Mouse (Mus musculus) activated CD4-positive, CD25-positive, alpha-beta regulatory T cell, adult 4 months (primary cell): ENCODE measurements around the gene Arvcf. TPM values are rescaled to one million over a fixed set of nuclear protein-coding genes. Genes with fewer than 3 reads are reported as not detected.
A peak's percentile ranks its signal among the peaks of the same experiment; 100 is the strongest.

ENCODE experiments used
- ATAC-seq: one replicate; pipeline ENCODE4 v1.8.0; 2017
- polyA plus RNA-seq, 2 experiments: library from polyadenylated mRNA; unstranded; fragments of 100-300 nt; shearing (Covaris generic); gene quantifications; one replicate each; pipeline ENCODE4 v1.2.1; 2017

Gene Arvcf
- polyA plus RNA-seq: under 1 TPM; 0.51 to 0.93 TPM

GRCm38 (mm10) chr16:18347931-18348600, at the start of gene Arvcf, which contains the start of gene Tango2:
Arvcf (plus strand) TSS chr16:18348182.
Tango2 (minus strand) TSS chr16:18348103.
- ATAC-seq: no peak

DNA sequence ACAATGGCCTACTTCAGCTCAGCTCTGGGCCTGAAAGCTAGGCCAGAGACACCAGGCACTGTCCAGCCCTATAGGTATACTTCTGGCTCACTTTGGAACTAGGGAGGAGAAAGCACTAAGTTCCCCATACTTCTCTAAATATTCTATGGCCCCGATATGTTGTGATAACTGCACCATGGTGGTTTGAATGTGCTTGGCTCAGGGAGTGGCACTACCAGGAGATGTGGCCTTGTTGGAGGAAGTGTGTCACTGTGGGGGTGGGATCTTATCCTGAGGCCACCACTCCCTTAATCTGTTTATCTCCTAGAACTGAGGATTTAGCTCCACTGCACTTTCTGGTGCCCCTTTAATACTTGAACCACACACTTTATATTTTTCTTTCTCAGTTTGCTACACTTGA, 39.8 kb upstream of the Arvcf start:
- ATAC-seq: no peak

DNA sequence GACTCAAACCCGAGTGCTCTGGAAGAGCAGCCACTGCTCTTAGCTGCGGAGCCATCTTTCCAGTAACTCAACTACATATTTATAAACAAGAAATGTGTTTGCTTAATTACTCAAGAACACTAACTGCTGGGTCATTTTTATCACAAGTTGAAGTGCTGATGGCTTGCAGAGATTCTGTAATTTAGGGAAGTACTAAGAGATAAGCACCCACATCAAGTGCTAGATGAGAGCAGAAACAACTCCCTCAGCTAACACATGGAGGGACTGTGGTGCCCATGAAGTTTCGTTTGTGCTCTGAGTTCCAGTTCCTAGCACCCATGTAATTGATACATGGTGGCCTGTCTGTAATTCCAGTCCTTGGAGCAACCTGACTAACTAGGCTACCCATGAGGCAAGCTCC, 29.0 kb upstream of the Arvcf start:
- ATAC-seq: no peak

DNA sequence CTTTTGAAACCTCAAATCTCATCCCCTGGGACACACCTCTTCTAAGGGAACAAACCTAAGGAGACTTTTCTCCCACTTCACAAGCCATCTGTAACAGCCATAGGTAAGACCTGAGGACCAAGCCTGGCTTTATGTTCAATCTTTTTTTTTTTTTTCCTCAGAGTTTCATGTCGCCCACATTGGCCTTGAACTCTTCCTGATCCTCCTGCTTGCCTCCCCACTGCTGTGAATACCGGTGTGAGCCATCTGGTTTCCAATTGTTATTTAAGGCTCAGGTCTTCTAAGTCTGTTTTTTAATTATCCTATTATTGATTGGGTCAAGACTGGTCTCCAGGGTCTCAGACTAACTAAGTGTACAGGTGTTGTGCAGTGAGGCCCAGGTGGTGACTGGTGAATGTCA, 26.5 kb upstream of the Arvcf start:
- ATAC-seq: no peak

DNA sequence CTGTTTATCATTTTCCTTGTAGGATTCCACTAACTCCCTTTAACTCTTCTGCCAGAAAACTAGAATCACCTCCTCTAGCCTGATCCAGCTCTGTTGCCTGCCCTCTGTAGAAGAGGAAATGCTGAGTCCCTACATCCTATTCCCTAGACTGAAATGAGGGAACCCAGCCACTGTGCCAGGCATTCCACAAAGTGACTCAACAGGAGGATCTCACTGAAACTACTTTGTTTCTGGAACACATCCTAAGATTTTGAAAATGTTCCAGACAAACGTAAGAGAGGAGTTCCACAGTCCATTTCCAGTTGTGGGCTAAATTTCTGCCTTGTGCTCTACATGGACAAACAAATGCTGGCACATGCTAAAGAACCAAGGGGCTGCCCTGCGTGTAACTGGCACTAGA, 24.5 kb upstream of the Arvcf start:
- ATAC-seq: no peak

- ATAC-seq: no peak
Observed at GRCm38 (mm10) chr16:18324031-18324430, 24.0 kb upstream of the Arvcf start.

DNA sequence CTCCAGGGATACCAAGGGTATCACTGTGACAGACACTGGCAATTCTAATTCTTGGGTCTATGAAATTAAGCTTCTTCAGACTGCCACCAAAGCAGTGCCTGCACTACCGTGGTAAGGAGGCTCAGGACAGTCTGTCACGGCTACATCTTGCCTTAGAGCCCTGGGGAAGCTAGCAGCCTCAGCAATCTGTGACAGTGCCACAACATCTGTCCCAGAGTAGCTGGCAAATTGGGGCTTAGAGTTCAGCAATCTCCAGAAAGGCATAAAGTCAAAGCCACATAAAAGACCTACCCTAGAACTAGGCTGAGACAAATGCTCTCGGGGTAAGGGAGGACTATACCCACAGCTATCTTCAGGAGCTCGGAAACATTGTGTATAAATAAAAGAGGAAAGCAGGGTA, 22.2 kb upstream of the Arvcf start:
- no peak for ATAC-seq

DNA sequence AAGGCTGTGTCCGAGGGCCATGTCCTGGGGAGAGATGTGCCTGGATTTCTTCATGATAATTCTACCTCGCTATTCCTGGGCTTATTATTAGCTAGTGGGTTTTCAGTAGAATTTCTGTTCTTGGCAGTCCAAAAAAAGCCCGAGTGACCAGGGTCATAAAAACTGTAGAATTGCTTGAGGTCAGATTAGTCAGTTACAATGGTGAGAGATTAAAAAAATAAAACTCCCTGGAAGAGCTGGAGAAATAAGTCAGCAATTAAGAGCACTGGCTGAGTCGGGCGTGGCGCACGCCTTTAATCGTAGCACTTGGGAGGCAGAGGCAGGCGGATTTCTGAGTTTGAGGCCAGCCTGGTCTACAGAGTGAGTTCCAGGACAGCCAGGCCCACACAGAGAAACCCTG, 20.0 kb upstream of the Arvcf start:
- ATAC-seq: no peak

DNA sequence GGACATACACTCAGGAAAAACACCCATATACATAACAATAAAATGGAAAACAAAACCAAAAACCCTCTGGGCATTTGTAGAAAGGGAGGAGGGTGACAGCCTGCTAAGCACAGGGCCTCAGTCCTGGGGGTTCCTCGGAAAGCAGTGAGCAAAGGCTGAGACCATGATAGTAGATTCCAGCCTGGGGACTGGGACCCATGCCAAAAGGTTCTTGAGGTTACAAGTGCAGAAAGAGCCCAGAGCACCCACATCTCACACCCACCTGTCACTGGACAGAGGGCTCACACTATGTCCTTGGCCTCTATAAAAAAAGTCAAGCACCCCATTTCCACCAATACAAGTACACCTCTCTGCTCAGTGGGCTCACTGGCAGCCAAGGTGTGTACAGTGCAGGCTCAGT, 19.5 kb upstream of the Arvcf start:
- ATAC-seq: no peak

DNA sequence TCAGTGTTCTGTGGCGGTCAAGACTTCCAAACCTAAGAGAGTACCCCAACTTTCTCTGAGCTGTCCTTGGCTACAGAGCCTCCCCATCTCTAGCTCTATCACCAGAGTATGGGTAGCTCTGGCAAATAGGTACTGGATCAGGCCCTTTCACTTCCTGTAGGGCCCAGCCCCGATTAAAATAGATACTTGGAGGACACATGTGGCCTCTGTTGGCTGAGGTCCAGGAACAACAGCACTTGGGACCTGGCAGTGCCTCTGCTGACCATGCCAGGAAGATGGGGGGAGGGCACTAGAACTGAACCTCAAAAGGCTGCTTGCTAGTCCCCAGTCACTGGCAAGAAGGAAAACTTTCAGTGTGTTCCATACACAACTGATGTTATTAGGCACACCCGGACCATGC, 14.0 kb upstream of the Arvcf start:
- ATAC-seq: no peak

DNA sequence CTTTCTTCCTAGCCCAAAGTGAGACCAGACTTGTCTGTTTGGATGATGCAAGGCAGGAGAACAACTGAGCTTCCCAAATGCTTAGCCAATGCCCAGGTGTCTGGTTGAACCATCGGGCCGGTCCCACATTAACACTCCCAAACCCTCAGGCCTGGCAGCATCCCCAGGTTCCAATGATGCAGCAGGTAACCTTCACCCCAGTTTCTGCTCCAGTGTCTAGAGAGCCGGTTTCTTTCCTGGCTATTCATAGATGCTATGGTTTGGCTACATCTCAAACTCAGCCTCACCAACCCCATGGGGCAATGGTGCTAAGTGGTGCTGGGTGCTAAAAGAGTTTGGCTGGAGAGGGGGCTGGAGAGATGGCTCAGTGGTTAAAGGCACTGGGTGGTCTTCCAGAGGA, 12.0 kb upstream of the Arvcf start:
- ATAC-seq: no peak

DNA sequence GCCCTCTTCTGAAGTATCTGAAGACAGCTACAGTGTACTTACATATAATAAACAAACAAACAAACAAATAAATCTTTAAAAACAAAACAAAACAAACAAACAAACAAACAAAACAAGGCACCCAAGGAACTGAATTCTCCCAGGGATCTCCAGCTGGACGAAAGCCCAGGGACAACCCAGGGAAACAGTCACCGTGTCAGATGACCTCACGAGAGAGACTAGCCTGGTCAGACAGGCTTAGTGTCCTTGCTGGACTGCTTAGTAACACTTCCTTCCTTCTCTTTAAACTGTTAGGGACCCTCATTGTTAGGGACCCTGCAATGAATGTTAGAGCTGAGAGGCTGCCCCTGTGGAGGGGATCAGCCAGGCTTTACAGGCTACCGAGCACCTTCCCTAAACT, 10.7 kb upstream of the Arvcf start:
- no peak for ATAC-seq

GRCm38 (mm10) chr16:18339866-18340265, 8.1 kb upstream of the Arvcf start:
- ATAC-seq: no peak

GRCm38 (mm10) chr16:18341605-18342004, 6.4 kb upstream of the Arvcf start:
- ATAC-seq: no peak

- no peak for ATAC-seq
Observed at GRCm38 (mm10) chr16:18342076-18342475, 5.9 kb upstream of the Arvcf start.

DNA sequence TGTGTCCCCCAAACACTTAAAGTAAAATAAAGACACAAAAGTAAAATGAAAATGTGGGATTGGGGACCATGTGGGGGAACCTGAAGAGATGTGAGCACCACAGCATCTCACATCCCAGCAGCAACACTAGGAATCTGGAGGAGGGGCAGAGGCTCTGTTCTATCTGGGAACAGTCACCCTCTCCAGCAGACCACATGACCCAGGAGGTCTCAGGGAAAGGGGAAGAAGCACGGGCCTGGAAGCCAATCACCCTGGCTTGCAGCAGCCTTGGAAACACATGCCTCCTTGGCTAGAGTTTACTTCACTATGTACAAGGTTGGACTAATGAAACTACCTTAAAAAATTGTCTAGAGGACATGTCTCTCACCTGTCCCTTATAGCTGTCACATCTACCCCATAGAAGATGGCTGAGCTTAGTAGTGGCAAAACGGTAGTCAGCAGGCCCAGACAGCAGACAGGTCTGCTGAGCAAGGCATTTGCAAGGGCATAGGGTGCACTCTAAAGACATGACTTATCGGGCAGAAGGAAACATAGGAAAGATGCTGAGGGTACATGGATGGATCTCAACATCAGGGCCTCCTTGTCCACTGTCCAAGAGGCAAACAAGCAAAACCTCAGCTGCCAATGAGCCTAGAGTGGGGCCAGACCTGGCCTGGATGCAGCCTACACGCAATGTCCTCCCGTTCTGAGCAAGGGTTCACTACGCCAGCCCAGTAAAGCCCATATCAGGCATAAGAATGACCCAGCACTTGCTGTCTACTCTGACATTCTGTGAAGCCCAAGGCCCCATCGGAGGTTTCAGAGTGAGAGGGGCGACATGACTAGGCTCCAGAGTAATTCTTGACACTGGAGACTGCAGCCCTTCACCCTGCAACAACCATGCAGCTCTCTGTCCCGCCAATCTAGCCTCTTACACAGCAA, 5.1 kb upstream of the Arvcf start:
- no peak for ATAC-seq

- peak; percentile 99 for ATAC-seq
Observed at GRCm38 (mm10) chr16:18343778-18344177, 4.2 kb upstream of the Arvcf start.

GRCm38 (mm10) chr16:18345243-18345642, 2.7 kb upstream of the Arvcf start:
- peak; percentile 56 for ATAC-seq

DNA sequence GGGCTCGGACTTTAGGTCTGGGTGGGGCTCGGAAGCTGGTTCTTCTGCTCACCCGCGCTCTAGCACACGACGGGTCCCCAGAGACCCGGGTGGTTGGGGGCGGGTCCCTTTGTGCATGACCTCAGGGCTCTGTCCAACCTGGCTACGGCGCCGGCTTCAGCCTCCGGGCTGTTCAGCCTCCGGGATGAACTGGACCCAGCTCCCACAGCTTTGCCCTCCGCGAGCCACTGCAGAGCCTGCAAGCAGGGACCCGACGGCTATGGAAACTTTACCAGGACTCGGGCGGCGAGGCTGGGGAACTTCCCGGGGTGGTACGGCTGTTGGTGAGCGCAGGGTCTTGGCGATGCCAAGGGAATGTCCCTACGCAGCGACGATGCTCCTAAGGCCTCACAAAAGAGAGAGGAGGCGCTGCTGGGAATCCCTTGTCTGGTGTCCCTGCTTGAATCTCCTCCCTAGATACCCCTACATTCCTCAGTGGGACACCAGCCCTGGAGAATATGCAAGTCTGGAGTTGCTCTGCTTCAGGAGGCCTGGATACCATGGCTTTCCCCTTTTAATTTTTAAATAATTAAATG, 706 bp downstream of the Arvcf start:
- no peak for ATAC-seq

DNA sequence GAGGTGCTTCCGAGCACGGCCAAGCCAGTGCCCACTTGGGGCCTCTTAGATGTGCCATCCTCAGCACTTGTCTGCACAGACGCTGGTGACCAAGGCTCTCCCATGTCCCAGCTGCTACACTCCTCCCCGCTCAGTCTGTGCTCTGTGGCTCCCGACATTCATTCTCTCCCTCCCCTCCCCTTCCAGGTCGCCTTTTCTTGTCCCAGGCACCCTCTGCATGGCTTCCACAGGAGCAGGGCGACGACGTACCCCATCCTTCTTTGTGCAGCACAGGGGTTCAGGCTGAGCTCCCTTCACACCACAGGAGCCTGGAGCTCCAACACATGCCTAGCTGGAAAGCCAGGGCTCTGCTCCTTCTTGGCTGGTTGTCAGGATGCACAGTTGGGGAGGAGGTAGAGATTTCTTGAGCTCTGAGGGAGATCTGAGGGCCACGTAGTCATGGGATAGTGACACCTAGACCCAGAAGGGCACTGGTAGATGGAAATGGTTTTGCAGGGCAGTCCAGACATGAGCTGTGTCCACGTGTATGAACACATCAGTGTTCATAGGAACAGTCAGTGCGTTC, 1.9 kb downstream of the Arvcf start:
- ATAC-seq: no peak

GRCm38 (mm10) chr16:18351313-18352055, 3.5 kb downstream of the Arvcf start:
- no peak for ATAC-seq

GRCm38 (mm10) chr16:18353106-18353505, 5.1 kb downstream of the Arvcf start:
- no peak for ATAC-seq

DNA sequence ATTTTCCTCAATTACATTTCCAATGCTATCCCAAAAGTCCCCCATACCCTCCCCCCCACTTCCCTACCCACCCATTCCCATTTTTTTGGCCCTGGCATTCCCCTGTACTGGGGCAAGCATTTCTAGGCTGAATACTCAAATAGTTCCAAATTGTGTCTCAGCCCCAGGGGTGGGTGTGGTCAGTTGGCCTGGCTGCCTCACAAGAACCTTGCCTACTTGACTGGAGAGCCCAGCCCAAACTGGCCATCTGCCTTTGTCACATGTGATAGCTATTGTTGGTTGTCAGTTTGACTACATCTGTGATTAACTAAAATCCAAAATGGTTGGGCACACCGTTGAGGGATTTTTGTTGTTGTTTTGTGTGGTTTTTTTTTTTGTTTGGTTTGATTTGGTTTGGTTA, 9.0 kb downstream of the Arvcf start:
- ATAC-seq: no peak
